In the genomic region with DNA sequence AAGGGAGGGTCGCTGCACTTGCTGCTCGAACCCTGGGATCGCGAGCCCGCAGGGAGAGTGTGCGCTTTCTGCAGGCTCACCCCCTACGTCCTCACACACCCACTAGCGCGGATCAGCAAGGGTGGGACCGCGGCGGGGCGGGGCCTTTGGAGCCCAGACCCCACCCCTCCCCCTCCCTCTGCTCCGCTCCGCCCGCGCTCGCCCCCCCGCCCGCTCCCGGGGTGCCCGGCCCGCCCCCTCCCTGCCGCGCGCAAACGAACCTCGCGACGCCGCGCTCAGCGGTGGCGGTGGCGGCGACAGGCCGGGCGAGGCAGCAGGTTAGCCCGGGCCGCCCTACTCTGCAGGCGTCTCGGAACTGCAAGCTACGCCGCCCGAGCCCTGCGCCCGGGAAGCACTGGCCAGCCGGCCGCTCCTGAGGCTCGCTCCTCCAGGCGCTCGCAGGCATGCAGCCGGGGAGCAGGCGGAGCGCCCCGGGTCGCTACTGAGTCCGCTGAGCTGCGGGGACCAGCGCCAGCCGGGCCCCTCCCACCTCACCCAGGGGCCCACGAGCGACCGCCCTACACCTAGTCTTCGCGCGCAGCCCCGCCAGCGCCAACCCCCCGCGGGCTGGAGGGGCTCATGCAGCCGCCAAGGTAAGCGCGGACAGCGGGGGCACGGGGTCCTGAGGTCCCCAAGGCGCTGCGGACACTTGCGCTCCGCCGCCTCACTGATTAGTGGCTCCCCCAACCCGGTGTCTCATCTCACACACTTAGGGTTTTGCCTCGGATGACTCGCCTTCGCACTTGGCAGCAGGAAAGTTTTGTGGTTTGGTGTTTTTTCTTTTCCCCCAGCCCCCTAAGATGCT, we compare ENCODE assay signal across 9 mouse cellular contexts. TPM values are rescaled to one million over a fixed set of nuclear protein-coding genes. Genes with fewer than 3 reads are reported as not detected.
A peak's percentile ranks its signal among the peaks of the same experiment; 100 is the strongest.
DNase-seq lines count a peak whose midpoint lies in the region; TF ChIP-seq lines count a peak whose summit lies in the region.
"Had no signal": no experiment of that assay in that cellular context is flagged by ENCODE, and none has a peak within 500 bp of the region (broad histone marks: within the 10 kb centered on the region; RNA-seq: fewer than 3 reads in every experiment).

A gene (plus strand): TSS at position 253 of the 844 bp plus-strand sequence.

- peak within 1 kb of the TSS; percentile 90 for H3K27ac ChIP-seq in embryonic facial prominence, embryonic 10.5 days (replicated peaks)
- H3K27ac ChIP-seq in heart, adult 2 months, result peak within 1 kb of the TSS; percentile 75
- no peak within 1 kb of the TSS for H3K27ac ChIP-seq in kidney, adult 2 months (ENCODE audit: insufficient read depth, low read depth, low read length)

- intact Hi-C loops in heart, adult 2 months (cut with DNase I), result loop anchor here (2.0 to 10.0 kb wide), 5 partner anchors 45 to 351 kb away; no protein-coding TSS in a partner anchor

- under 1% methylated on average over 78 of the region's 85 CpGs for WGBS in embryonic facial prominence, embryonic 10.5 days
- under 1% methylated on average over 67 of the region's 85 CpGs for WGBS in heart, adult 2 months
- under 1% methylated on average over 56 of the region's 85 CpGs for WGBS in kidney, adult 2 months

- TF ChIP-seq CTCF in heart, adult 2 months (IDR thresholded peaks at IDR 0.05), result no peak
- no peak for TF ChIP-seq CTCF in kidney, adult 2 months (conservative IDR thresholded peaks at IDR 0.05; ENCODE audit: insufficient read depth, insufficient read length, low read depth, low read length)

- H3K4me1 ChIP-seq in embryonic facial prominence, embryonic 10.5 days, result peaks cover 66% of the 10 kb centered on the region
- peaks cover 5% of the 10 kb centered on the region for H3K4me1 ChIP-seq in heart, adult 2 months (ENCODE audit: control insufficient read depth, insufficient read depth, low read length)
- H3K4me1 ChIP-seq in kidney, adult 2 months (ENCODE audit: control insufficient read depth, insufficient read depth, low read length), result no peaks in the 10 kb centered on the region

- H3K27me3 ChIP-seq in embryonic facial prominence, embryonic 10.5 days (replicated peaks; ENCODE audit: low read depth, poor library complexity, severe bottlenecking), result peaks cover 86% of the 10 kb centered on the region
- H3K27me3 ChIP-seq in heart, adult 2 months (ENCODE audit: control insufficient read depth, insufficient read depth, low read length), result no peaks in the 10 kb centered on the region
- H3K27me3 ChIP-seq in kidney, adult 2 months (replicated peaks; ENCODE audit: control insufficient read depth, insufficient read depth, low read length), result no peaks in the 10 kb centered on the region; the same call in none of the 2 replicates

- peak within 1 kb of the TSS; percentile 94 for H3K9ac ChIP-seq in heart, adult 2 months (ENCODE audit: low read depth, low read length)

- H3K79me2 ChIP-seq in heart, adult 2 months (replicated peaks; ENCODE audit: control insufficient read depth, insufficient read depth, low read length), result no peaks in the 10 kb centered on the region

- DNase-seq in ovary, postnatal 36 days (ENCODE audit: low spot score), result peak; percentile 59
- no peak for DNase-seq in ovary, postnatal 14 days (ENCODE audit: low spot score)
- peak; percentile 78 for DNase-seq in embryonic facial prominence, embryonic 10.5 days (ENCODE audit: low spot score)
- DNase-seq in heart, adult 2 months, result peak; percentile 80 to 82
- DNase-seq in kidney, adult 2 months, result peak; percentile 29
- DNase-seq in liver, result peak; percentile 58
- DNase-seq in neural tube, embryonic 10.5 days (ENCODE audit: extremely low spot score, low spot score), result peak; percentile 83
- peak; percentile 69 for DNase-seq in yolk sac, embryonic 10.5 days (ENCODE audit: low spot score)

- TF ChIP-seq POLR2A in heart, adult 2 months (IDR thresholded peaks at IDR 0.05; ENCODE audit: insufficient read depth, low read depth, low read length), result peak; percentile 74; the same call in 1 of the 2 replicates
- no peak for TF ChIP-seq POLR2A in kidney, adult 2 months (IDR thresholded peaks at IDR 0.05; ENCODE audit: low read depth, low read length)

- H3K36me3 ChIP-seq in embryonic facial prominence, embryonic 10.5 days (replicated peaks), result no peaks in the 10 kb centered on the region
- H3K36me3 ChIP-seq in heart, adult 2 months (ENCODE audit: control insufficient read depth, insufficient read depth, low read length), result peaks cover 2% of the 10 kb centered on the region; the same call in 1 of the 2 replicates
- H3K36me3 ChIP-seq in kidney, adult 2 months (ENCODE audit: control insufficient read depth, insufficient read depth, low read length), result no peaks in the 10 kb centered on the region

- TF ChIP-seq EP300 in heart, adult 2 months (IDR thresholded peaks at IDR 0.05; ENCODE audit: insufficient read depth, low read depth, low read length), result no peak

- peak within 1 kb of the TSS; percentile 83 for H3K4me3 ChIP-seq in embryonic facial prominence, embryonic 10.5 days
- H3K4me3 ChIP-seq in heart, adult 2 months, result peak within 1 kb of the TSS; percentile 67
- H3K4me3 ChIP-seq in kidney, adult 2 months (ENCODE audit: insufficient read depth, low read depth, low read length), result peak within 1 kb of the TSS; percentile 44

- H3K9me3 ChIP-seq in embryonic facial prominence, embryonic 10.5 days, result no peaks in the 10 kb centered on the region

RNA-seq across cellular contexts. Expression of the gene that starts here (rescaled TPM):
- polyA plus RNA-seq in embryonic facial prominence, embryonic 10.5 days (2016; fragmentation: Nextera tagmentation; extraction: Ambion mirVana), result 23.4 and 26.5 TPM in 2 replicates
- 10 to 100 TPM; 54.6 to 83.7 TPM for total RNA-seq in heart, adult 2 months (2021)
- polyA plus RNA-seq in heart, adult 2 months (2012; rRNA removed), result 27.4 and 28.7 TPM in 2 replicates
- 7.2 and 8.7 TPM in 2 replicates for polyA plus RNA-seq in kidney, adult 2 months (2012; rRNA removed)
- total RNA-seq: neutrophil, adult 5-6 weeks had no signal
